9 mouse cellular contexts compared by ENCODE assay signal in genomic region chr9:21036666-21037065, GRCm38 (mm10). TPM values are rescaled to one million over a fixed set of nuclear protein-coding genes. Genes with fewer than 3 reads are reported as not detected.
DNase-seq lines count a peak whose midpoint lies in the region; ATAC-seq and TF ChIP-seq lines count a peak whose summit lies in the region.
"Had no signal": no experiment of that assay in that cellular context is flagged by ENCODE, and none has a peak within 500 bp of the region (broad histone marks: within the 10 kb centered on the region; RNA-seq: fewer than 3 reads in every experiment).

No protein-coding gene starts in this region.

- H3K27ac ChIP-seq in heart, adult 2 months, result no peak overlapping the region
- H3K27ac ChIP-seq in liver, embryonic 12.5 days, result no peak overlapping the region
- no peak overlapping the region for H3K27ac ChIP-seq in hindbrain, embryonic 12.5 days
- H3K27ac ChIP-seq in midbrain, embryonic 15.5 days, result no peak overlapping the region

- WGBS in heart, adult 2 months, result 6% methylated on average over 22 of the region's 22 CpGs
- 8% methylated on average over 22 of the region's 22 CpGs for WGBS in liver, embryonic 12.5 days (ENCODE audit: insufficient replicate concordance)
- under 1% methylated on average over 22 of the region's 22 CpGs for WGBS in hindbrain, embryonic 12.5 days
- 5% methylated on average over 22 of the region's 22 CpGs for WGBS in midbrain, embryonic 15.5 days

- no peaks in the 10 kb centered on the region; the same call in 1 of the 2 replicates for H3K4me1 ChIP-seq in heart, adult 2 months (ENCODE audit: control insufficient read depth, insufficient read depth, low read length)
- H3K4me1 ChIP-seq in liver, embryonic 12.5 days, result peaks cover 90% of the 10 kb centered on the region
- H3K4me1 ChIP-seq in hindbrain, embryonic 12.5 days, result peaks cover 32% of the 10 kb centered on the region
- peaks cover 54% of the 10 kb centered on the region for H3K4me1 ChIP-seq in midbrain, embryonic 15.5 days

- no peaks in the 10 kb centered on the region for H3K9me3 ChIP-seq in liver, embryonic 12.5 days (replicated peaks)
- no peaks in the 10 kb centered on the region for H3K9me3 ChIP-seq in hindbrain, embryonic 12.5 days (replicated peaks)
- no peaks in the 10 kb centered on the region for H3K9me3 ChIP-seq in midbrain, embryonic 15.5 days

- intact Hi-C loops in heart, adult 2 months (cut with DNase I), result no loop called here

- H3K9ac ChIP-seq in heart, adult 2 months (ENCODE audit: low read depth, low read length), result no peak overlapping the region
- no peak overlapping the region for H3K9ac ChIP-seq in liver, embryonic 12.5 days
- no peak overlapping the region for H3K9ac ChIP-seq in hindbrain, embryonic 12.5 days
- H3K9ac ChIP-seq in midbrain, embryonic 15.5 days, result no peak overlapping the region; the same call in 1 of the 2 replicates

- peaks cover 11% of the 10 kb centered on the region for H3K27me3 ChIP-seq in heart, adult 2 months (ENCODE audit: control insufficient read depth, insufficient read depth, low read length)
- peaks cover 82% of the 10 kb centered on the region for H3K27me3 ChIP-seq in liver, embryonic 12.5 days (replicated peaks)
- H3K27me3 ChIP-seq in hindbrain, embryonic 12.5 days, result peaks cover 95% of the 10 kb centered on the region
- H3K27me3 ChIP-seq in midbrain, embryonic 15.5 days (replicated peaks), result peaks cover 86% of the 10 kb centered on the region

- TF ChIP-seq CTCF in heart, adult 2 months (IDR thresholded peaks at IDR 0.05), result no peak

- peak; percentile 87 for DNase-seq in heart, adult 11 months
- no peak for DNase-seq in heart, adult 2 months
- DNase-seq in liver (no peak), MN1 (ENCODE audit: low spot score) (no peak)
- no peak for DNase-seq in right cerebral cortex, postnatal 36 days (ENCODE audit: low spot score in 2 of 2)

- no peak for ATAC-seq in liver, embryonic 12.5 days
- no peak for ATAC-seq in hindbrain, embryonic 12.5 days (ENCODE audit: low FRiP score)
- 0 out of 2 replicates have a peak, but pooled peaks have one; percentile 10 for ATAC-seq in midbrain, embryonic 15.5 days (replicated peaks)

- H3K4me2 ChIP-seq in liver, embryonic 12.5 days, result peak overlapping the region; percentile 61; the same call in 1 of the 2 replicates
- peak overlapping the region; percentile 61 for H3K4me2 ChIP-seq in hindbrain, embryonic 12.5 days (replicated peaks)
- peak overlapping the region; percentile 87 for H3K4me2 ChIP-seq in midbrain, embryonic 15.5 days

- no peaks in the 10 kb centered on the region for H3K36me3 ChIP-seq in heart, adult 2 months (ENCODE audit: control insufficient read depth, insufficient read depth, low read length)
- H3K36me3 ChIP-seq in liver, embryonic 12.5 days, result no peaks in the 10 kb centered on the region
- no peaks in the 10 kb centered on the region for H3K36me3 ChIP-seq in hindbrain, embryonic 12.5 days
- no peaks in the 10 kb centered on the region for H3K36me3 ChIP-seq in midbrain, embryonic 15.5 days (replicated peaks)

- no peaks in the 10 kb centered on the region for H3K79me2 ChIP-seq in heart, adult 2 months (replicated peaks; ENCODE audit: control insufficient read depth, insufficient read depth, low read length)

- no peak overlapping the region for H3K4me3 ChIP-seq in heart, adult 2 months
- H3K4me3 ChIP-seq in liver, embryonic 12.5 days, result no peak overlapping the region
- peak overlapping the region; percentile 38; the same call in 1 of the 2 replicates for H3K4me3 ChIP-seq in hindbrain, embryonic 12.5 days
- H3K4me3 ChIP-seq in midbrain, embryonic 15.5 days, result peak overlapping the region; percentile 57

- no peak for TF ChIP-seq POLR2A in heart, adult 2 months (IDR thresholded peaks at IDR 0.05; ENCODE audit: insufficient read depth, low read depth, low read length)

- TF ChIP-seq EP300 in heart, adult 2 months (IDR thresholded peaks at IDR 0.05; ENCODE audit: insufficient read depth, low read depth, low read length), result no peak

RNA-seq across cellular contexts. Expression of gene Icam5, which starts 4.8 kb away (rescaled TPM):
- not detected for total RNA-seq in heart, adult 2 months (2021)
- 0.06 and 0.08 TPM in 2 replicates for polyA plus RNA-seq in heart, adult 2 months (2012; rRNA removed)
- polyA plus RNA-seq in liver, embryonic 12.5 days (2016; fragmentation: Nextera tagmentation; extraction: Ambion mirVana), result 0.42 and 0.45 TPM in 2 replicates
- 0.13 and 0.23 TPM in 2 replicates for polyA plus RNA-seq in hindbrain, embryonic 12.5 days (2016; fragmentation: Nextera tagmentation; extraction: Ambion mirVana)
- polyA plus RNA-seq in midbrain, embryonic 15.5 days (2015; fragmentation: Nextera tagmentation; extraction: Ambion mirVana), result 1.8 TPM in 2 replicates
- total RNA-seq: common myeloid progenitor, adult 5-6 weeks had no signal

RNA-seq across cellular contexts. Expression of gene Icam4, which starts 7.5 kb away (rescaled TPM):
- 1 to 10 TPM in 1 of 2 experiments, under 1 TPM in 1; 0.84 to 1.0 TPM for total RNA-seq in heart, adult 2 months (2021)
- 0.70 and 1.4 TPM in 2 replicates for polyA plus RNA-seq in heart, adult 2 months (2012; rRNA removed)
- polyA plus RNA-seq in liver, embryonic 12.5 days (2016; fragmentation: Nextera tagmentation; extraction: Ambion mirVana), result 231 and 238 TPM in 2 replicates
- polyA plus RNA-seq in hindbrain, embryonic 12.5 days (2016; fragmentation: Nextera tagmentation; extraction: Ambion mirVana), result 1.7 and 2.1 TPM in 2 replicates
- polyA plus RNA-seq in midbrain, embryonic 15.5 days (2015; fragmentation: Nextera tagmentation; extraction: Ambion mirVana), result 0.27 TPM in 2 replicates

RNA-seq across cellular contexts. Expression of gene Icam1, which starts 20.9 kb away (rescaled TPM):
- 1 to 10 TPM; 7.6 to 9.2 TPM for total RNA-seq in heart, adult 2 months (2021)
- 12.4 and 15.3 TPM in 2 replicates for polyA plus RNA-seq in heart, adult 2 months (2012; rRNA removed)
- polyA plus RNA-seq in liver, embryonic 12.5 days (2016; fragmentation: Nextera tagmentation; extraction: Ambion mirVana), result 9.9 TPM in 2 replicates
- 5.2 and 5.5 TPM in 2 replicates for polyA plus RNA-seq in hindbrain, embryonic 12.5 days (2016; fragmentation: Nextera tagmentation; extraction: Ambion mirVana)
- 3.3 and 3.9 TPM in 2 replicates for polyA plus RNA-seq in midbrain, embryonic 15.5 days (2015; fragmentation: Nextera tagmentation; extraction: Ambion mirVana)

RNA-seq across cellular contexts. Expression of gene Zglp1, which starts 30.2 kb away (rescaled TPM):
- total RNA-seq in heart, adult 2 months (2021), result not detected
- not detected in 2 replicates for polyA plus RNA-seq in heart, adult 2 months (2012; rRNA removed)
- polyA plus RNA-seq in liver, embryonic 12.5 days (2016; fragmentation: Nextera tagmentation; extraction: Ambion mirVana), result 0.62 TPM in 1 of 2 replicates, not detected in the other
- 2.4 TPM in 1 of 2 replicates, not detected in the other for polyA plus RNA-seq in hindbrain, embryonic 12.5 days (2016; fragmentation: Nextera tagmentation; extraction: Ambion mirVana)
- 0.86 and 3.1 TPM in 2 replicates for polyA plus RNA-seq in midbrain, embryonic 15.5 days (2015; fragmentation: Nextera tagmentation; extraction: Ambion mirVana)
- total RNA-seq: common myeloid progenitor, adult 5-6 weeks had no signal

RNA-seq across cellular contexts. Expression of gene Mrpl4, which starts 34.1 kb away (rescaled TPM):
- 100 to 1,000 TPM; 124 to 130 TPM for total RNA-seq in heart, adult 2 months (2021)
- polyA plus RNA-seq in heart, adult 2 months (2012; rRNA removed), result 173 and 226 TPM in 2 replicates
- polyA plus RNA-seq in liver, embryonic 12.5 days (2016; fragmentation: Nextera tagmentation; extraction: Ambion mirVana), result 89.3 and 91.4 TPM in 2 replicates
- polyA plus RNA-seq in hindbrain, embryonic 12.5 days (2016; fragmentation: Nextera tagmentation; extraction: Ambion mirVana), result 103 and 106 TPM in 2 replicates
- polyA plus RNA-seq in midbrain, embryonic 15.5 days (2015; fragmentation: Nextera tagmentation; extraction: Ambion mirVana), result 93.4 and 110 TPM in 2 replicates

Comparison
In these comparisons a context has a peak if more than half of its experiments do, and no peak if none do; other contexts are left out.
1. H3K4me3 ChIP-seq: peak in hindbrain, embryonic 12.5 days (single experiment) and midbrain, embryonic 15.5 days (single experiment); none in heart, adult 2 months (single experiment) and liver, embryonic 12.5 days (single experiment).
2. RNA of gene Icam4, which starts 7.5 kb away (polyA plus RNA-seq): 231 to 238 TPM in liver, embryonic 12.5 days; 1.7 to 2.1 TPM in hindbrain, embryonic 12.5 days, 0.70 to 1.4 TPM in heart, adult 2 months and 0.27 TPM in midbrain, embryonic 15.5 days; every median in the first group is over 10 times any median in the second.
3. Peak in every context shown above with its lines, with median percentiles within 50 percentile points of each other: H3K4me2 ChIP-seq.